Mouse (Mus musculus) thymus, adult 2 months (tissue): ENCODE results near the gene Syt17. TPM values are rescaled to one million over a fixed set of nuclear protein-coding genes. Genes with fewer than 3 reads are reported as not detected.
A peak's percentile ranks its signal among the peaks of the same experiment; 100 is the strongest.

Source experiments
- DNase-seq: peaks from one replicate; pipeline ENCODE4 v3.0.0; 2021
- H3K27ac ChIP-seq: fragments of 200-500 bp; 2 replicates; pipeline ENCODE4 v1.5.1; 2012; ENCODE audit warnings: low read length, control low read depth; ENCODE audit not compliant: control insufficient read depth, insufficient read depth
- H3K27me3 ChIP-seq: fragments of 200-500 bp; 2 replicates; pipeline ENCODE4 v1.6.1; 2012; ENCODE audit warnings: mild to moderate bottlenecking, low read length, moderate library complexity, mixed read lengths; ENCODE audit not compliant: control insufficient read depth, insufficient read depth
- H3K36me3 ChIP-seq: fragments of 200-500 bp; 2 replicates; pipeline ENCODE4 v1.6.1; 2012; ENCODE audit warnings: mild to moderate bottlenecking, low read length, moderate library complexity; ENCODE audit not compliant: control insufficient read depth, insufficient read depth
- H3K4me1 ChIP-seq: fragments of 200-500 bp; replicated peaks from 2 replicates; pipeline ENCODE4 v1.6.1; 2012; ENCODE audit warnings: low read length; ENCODE audit not compliant: control insufficient read depth, insufficient read depth
- H3K4me3 ChIP-seq: fragments of 200-500 bp; 2 replicates; pipeline ENCODE4 v1.5.1; 2012; ENCODE audit warnings: mild to moderate bottlenecking, low read length, control low read depth, moderate library complexity; ENCODE audit not compliant: control insufficient read depth, insufficient read depth
- CTCF ChIP-seq: fragments of 200-500 bp; IDR thresholded peaks from 2 replicates; pipeline ENCODE4 v1.5.1; 2012; ENCODE audit warnings: mild to moderate bottlenecking, control low read depth, low read length, moderate library complexity, borderline replicate concordance; ENCODE audit not compliant: control insufficient read depth, poor library complexity, insufficient read depth; ENCODE audit errors: extremely low read depth
- POLR2A ChIP-seq: fragments of 200-500 bp; IDR thresholded peaks from 2 replicates; pipeline ENCODE4 v1.6.1; 2012; ENCODE audit warnings: mild to moderate bottlenecking, low read length, control low read depth, moderate library complexity; ENCODE audit not compliant: control insufficient read depth, poor library complexity, insufficient read depth; ENCODE audit errors: extremely low read depth
- WGBS: fragments of 180-500 bp; shearing (Covaris S2); methylation state at CpG from one replicate; pipeline ENCODE4 v1.1.7; 2018; 5-methylcytosine and 5-hydroxymethylcytosine counted together
- polyA plus RNA-seq: library from polyadenylated mRNA; depleted of rRNA; stranded (reverse); fragments of >200 nt; gene quantifications from 2 replicates; pipeline ENCODE4 v1.2.3, GENCODE M21; 2012; rRNA removed

The Syt17 gene
- 0.57 and 0.70 TPM in 2 replicates for polyA plus RNA-seq

DNA sequence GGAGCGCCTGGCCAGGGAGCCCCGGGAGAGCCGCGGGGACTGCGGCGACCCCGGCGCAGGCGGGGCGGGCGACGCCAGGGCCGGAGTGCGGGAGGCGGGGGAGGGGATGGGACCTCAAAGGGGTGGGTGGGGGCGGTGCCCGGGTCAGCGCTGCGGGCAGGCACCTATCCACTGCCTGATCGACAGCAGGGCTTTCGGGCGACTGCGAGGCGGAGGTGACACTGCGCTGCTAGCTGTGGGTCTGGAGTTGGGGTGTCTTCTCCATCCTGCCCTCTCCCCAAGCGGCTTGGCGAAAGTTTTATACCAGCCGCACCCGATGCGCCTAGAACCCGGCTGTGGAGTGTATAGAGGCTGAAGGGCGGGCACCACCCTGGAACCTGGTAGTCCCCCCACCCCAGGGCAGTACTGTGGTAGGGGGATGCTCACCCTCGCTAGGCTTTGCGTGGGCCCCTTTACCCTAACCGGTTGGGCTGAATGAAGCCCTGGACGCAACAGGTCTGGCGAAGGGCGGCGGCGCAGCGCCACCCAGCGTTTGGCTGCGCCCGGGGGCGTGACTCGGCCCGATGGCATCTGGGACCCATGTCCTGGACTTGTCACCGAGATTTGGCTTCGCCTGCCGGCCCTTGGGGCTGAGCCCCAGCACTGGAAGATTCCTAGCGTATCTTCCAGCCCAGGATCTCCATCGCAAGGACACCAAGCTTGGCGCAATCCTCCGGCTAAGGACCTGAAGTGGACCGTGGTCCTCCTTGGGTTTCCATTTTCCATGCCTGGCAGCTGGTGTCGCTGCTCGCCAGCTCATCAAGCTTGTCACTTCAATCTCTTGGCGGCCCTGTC is at the start of gene Syt17:
Gene Syt17, minus strand, starts transcription at position 89 of the 834 bp plus-strand sequence.
- no peak within 1 kb of the TSS for H3K27ac ChIP-seq
- 3% methylated on average over 56 of the region's 58 CpGs for WGBS

DNA sequence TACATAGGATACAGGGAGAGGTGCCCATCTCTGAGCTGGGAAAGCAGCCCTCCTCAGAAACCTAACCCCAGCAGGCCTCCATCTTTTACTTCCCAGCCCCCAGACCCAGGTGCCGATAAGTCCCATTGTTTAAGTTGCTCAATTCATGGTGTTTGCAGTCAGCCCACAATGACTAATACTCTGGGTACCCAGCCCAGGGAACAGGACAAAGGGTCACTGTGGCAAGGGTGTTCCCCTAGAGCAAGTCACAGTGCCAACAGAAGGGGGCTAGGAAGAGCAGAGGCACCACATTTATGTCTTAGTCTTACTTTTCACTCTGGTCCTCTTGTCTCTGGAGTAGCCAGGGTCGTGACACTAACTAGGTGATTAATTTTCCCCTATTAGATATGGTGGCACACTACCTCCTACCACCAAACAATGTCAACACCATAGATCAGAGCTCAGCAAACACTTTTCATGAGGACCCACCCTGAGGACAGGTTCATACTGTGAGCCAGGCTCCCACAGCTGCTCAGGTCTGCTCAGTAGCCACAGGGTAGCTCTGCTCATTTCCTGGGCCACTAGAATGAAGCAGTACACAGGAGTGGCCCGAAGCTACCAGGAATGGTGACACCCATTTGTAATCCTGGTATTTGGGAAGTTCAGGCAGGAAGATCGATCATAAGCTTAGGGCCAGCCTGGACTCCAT is 47.0 kb upstream of the Syt17 start:
- no peak for TF ChIP-seq CTCF
- no peak for TF ChIP-seq POLR2A
- WGBS, result 86% methylated on average over 4 of the region's 4 CpGs
- Histone ChIP-seq H3K27me3 (no peaks in the 10 kb centered on the region; the same call in 1 of the 2 replicates), H3K4me1 (peaks cover 5% of the 10 kb centered on the region; the same call in 1 of the 2 replicates), H3K27ac (no peak overlapping the region), H3K4me3 (no peak overlapping the region), H3K36me3 (no peaks in the 10 kb centered on the region)
- DNase-seq, result no peak

More for the DNA sequence above, at the start of gene Syt17:
- peaks cover 5% of the 10 kb centered on the region; the same call in 1 of the 2 replicates for H3K4me1 ChIP-seq
- no peaks in the 10 kb centered on the region for H3K36me3 ChIP-seq
- TF ChIP-seq CTCF (no peak), POLR2A (no peak)
- H3K4me3 ChIP-seq, result peak within 1 kb of the TSS; percentile 9; the same call in 1 of the 2 replicates
- DNase-seq, result no peak
- H3K27me3 ChIP-seq, result peaks cover 16% of the 10 kb centered on the region

DNA sequence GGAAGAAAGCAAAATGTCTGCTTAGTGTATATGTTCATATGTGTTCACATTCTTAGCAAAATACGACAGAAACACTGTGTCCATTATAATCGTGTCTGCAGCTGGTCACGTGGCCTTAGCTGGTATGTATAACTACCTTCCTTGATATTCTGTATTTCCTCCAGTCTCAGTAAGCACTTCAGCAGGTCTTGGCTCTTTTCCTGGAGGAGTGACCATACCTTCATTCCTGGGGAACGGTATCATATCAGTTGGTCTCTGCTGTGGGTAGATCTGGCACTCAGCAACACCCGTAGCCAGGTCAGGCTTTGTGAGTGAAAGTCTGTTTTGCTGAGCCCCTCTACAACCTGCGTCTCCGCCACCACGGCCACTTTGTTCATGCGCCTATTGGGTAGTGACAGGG is 45.9 kb upstream of the Syt17 start:
- no peak overlapping the region for H3K27ac ChIP-seq
- no peaks in the 10 kb centered on the region for H3K36me3 ChIP-seq
- no peak overlapping the region for H3K4me3 ChIP-seq
- no peak for TF ChIP-seq POLR2A
- no peak for TF ChIP-seq CTCF
- WGBS, result 95% methylated on average over 9 of the region's 9 CpGs
- H3K27me3 ChIP-seq, result no peaks in the 10 kb centered on the region; the same call in 1 of the 2 replicates
- peaks cover 3% of the 10 kb centered on the region; the same call in 1 of the 2 replicates for H3K4me1 ChIP-seq
- no peak for DNase-seq

DNA sequence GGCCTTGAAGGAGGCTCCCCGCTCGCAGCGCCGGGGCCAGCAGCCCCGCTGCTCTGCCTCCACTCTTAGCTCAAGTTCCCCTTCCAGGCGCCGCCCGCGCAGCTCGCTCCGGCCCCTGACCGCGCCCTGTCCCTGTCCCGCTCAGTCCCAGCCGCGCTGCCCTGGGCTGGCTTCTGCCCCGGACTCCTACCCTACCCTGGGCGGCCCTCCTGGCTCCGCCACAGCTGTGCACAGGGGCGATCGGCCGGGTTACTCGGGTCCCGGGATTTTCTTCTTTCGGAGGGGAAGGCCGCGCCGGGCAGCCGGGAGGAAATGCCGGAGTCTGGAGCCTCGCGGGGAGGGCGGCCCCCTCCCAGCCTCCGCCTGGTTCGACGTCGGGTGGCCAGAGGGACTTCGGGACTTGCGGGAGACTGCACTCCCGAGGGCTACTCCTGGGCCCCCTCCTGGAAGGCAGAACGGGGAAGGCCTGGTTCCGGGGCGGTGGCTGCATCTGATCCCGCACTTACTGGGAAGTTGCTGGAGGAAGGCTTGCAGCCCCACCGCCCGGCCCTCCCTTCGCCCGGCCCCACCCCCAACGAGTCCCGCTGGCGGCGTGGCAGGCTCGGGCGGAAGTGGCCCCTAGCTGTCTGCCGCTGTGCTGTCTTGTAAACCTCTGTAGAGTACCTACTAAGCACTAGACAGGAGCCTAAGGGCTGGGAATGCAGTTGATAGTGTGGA is 43.6 kb upstream of the Syt17 start, which contains the start of gene Itpripl2:
Gene Itpripl2, minus strand, starts transcription at position 545 of the 717 bp plus-strand sequence.
- under 1% methylated on average over 55 of the region's 55 CpGs for WGBS
- H3K36me3 ChIP-seq, result no peaks in the 10 kb centered on the region
- DNase-seq, result peak; percentile 41
- TF ChIP-seq CTCF (no peak), POLR2A (no peak)
- H3K27me3 ChIP-seq, result no peaks in the 10 kb centered on the region; the same call in 1 of the 2 replicates
- H3K4me3 ChIP-seq, result peak within 1 kb of the TSS; percentile 47
- peaks cover 3% of the 10 kb centered on the region; the same call in 1 of the 2 replicates for H3K4me1 ChIP-seq
- H3K27ac ChIP-seq, result no peak within 1 kb of the TSS

DNA sequence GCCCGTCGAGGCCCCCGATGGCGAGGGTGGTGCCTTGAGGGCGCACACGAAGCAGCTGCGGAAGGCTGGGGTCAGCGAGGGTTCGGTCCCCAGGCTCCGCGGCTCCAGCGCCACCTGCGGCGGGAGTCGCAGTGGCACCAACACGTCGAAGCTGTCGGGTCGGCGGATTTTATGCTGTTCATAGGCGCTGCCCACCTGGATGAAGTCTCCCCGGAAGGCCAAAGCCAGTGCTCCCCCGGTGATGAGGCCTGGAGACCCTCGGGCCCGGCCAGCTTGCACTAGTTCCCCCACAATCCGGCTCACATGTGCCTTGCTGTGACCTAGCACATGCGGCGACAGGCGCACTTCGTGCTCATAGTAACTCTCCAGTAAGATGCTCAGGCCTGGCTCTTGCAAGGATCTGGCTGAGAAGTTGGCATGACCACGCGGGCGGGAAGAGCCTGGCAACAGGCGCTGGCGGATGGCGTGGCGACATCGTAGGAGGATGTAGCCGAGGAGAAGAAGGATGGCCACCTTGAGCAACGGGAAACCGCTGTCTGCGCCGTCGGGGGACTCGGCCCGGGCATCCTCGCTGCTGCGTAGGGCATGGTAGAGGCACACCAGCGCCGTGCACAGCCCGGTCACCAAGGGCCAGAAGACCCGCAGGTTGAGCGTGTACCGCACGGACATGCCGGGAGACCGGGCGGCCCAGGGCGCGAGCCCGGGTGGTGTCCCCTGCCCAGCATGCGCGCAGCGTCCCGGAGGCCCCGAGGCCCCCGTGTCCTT is 42.8 kb upstream of the Syt17 start:
- Histone ChIP-seq H3K4me3 (peak overlapping the region; percentile 47), H3K36me3 (no peaks in the 10 kb centered on the region), H3K4me1 (peaks cover 3% of the 10 kb centered on the region; the same call in 1 of the 2 replicates), H3K27ac (no peak overlapping the region), H3K27me3 (no peaks in the 10 kb centered on the region; the same call in 1 of the 2 replicates)
- no peak for TF ChIP-seq CTCF
- no peak for TF ChIP-seq POLR2A
- WGBS, result 47% methylated on average over 67 of the region's 67 CpGs
- no peak for DNase-seq
